Mouse (Mus musculus) lung, postnatal 14 days (tissue): ENCODE measurements around the gene Mbd6.
"Not testable (repeated sequence)": the region's sequence is repeated elsewhere in the genome, so short reads cannot be mapped to it uniquely, and the experiment has no call there.

Source experiments
- DNase-seq: peaks from one replicate; pipeline ENCODE4 v3.0.0; 2021

The Mbd6 gene

GRCm38 (mm10) chr10:127288800-127289572 lies at the start of gene Mbd6:
Mbd6 (minus strand) TSS chr10:127289018.
- DNase-seq: peak; percentile 91

- no peak for DNase-seq
These were observed 48.8 kb upstream of the Mbd6 start for GRCm38 (mm10) chr10:127337536-127338099.

DNA sequence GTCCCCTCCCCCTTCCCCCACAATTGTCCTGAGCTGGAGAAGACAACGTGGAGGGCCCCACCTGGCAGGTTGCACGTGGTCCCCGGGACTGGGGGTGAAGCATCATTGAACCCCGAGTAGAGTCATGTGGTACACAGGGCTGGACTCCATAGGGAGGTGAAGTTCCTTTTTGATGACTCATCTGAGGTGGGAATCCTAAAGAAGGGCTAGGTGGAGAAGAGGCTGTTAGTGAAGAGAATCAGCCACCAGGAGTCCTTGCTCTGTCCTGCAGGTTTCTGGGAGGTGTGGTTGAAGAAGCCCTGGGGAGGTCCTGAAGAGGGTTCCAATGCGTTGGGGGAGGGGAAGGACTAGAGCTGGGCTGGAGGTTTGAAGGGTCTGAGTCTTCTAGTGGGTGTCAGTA lies 48.1 kb upstream of the Mbd6 start:
- no peak for DNase-seq

DNA sequence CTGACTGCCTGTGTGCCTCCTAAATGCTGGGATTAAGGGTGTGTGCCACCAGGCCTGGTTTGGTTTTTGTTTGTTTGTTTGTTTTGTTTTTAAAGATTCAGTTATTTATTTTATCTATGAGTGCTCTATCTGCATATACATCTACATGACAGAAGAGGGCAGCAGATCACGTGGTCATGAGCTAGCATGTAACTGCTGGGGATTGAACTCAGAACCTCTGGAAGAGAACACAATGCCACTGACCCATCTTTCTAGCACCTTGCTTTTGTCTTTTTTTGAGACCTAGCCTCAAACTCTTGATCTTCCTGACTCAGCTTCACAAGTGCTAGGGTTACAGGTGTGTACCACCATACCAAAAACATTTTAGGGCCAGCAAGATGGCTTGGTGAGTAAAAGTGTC lies 46.5 kb upstream of the Mbd6 start:
- DNase-seq: no peak

- no peak for DNase-seq
These were observed 44.3 kb upstream of the Mbd6 start for GRCm38 (mm10) chr10:127333152-127333551.

DNA sequence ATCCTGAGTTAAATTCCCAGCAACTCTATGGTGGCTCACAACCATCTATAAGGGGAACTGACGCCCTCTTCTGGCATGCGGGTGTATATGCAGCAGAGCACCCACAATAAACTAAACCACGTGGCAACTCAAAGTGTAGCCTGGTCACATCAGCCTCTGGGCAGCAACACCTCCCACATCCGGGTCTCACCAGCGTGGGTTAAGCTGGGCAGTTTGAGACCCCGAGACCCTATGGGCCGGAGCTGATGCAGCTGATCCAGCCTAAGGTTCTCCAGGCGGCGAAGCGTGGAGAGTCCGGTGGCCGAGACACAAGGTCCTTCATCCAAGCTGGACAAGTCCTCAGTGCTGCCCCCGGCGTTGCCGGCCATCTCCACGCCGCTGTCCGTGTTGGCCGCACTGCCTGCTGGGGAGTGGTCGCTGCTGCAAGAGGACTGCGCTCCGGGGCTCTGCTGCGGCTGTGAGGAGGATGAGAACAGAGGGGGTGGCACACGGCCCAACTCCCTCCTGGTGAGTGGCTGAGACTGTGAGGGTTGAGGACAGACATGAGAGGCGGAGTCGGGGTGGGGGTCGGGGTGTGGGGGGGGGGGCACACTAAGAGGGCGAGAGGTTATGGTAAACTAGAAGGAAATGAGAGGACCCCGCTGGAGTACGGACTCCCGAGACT lies 43.5 kb upstream of the Mbd6 start:
- no peak for DNase-seq

DNA sequence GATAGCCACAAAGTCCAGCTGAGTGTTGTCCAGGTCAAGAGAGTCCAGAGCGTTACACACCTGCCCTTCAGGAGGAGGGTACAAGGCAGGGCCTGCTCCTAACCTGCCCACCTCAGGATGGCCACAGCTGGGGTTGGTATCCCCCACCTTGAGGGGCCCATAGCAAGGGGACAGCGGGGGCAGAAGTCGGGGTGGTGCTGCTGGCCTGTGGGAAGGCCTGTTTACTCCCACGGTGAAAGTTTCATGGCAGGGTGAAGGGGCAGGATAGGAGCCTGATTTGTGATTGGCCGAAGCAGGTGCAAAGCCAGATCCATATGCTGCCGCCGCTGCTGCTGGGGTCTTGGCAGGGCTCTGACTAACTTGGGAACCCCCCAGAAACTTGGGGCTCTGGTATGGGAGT lies 41.4 kb upstream of the Mbd6 start:
- no peak for DNase-seq

DNA sequence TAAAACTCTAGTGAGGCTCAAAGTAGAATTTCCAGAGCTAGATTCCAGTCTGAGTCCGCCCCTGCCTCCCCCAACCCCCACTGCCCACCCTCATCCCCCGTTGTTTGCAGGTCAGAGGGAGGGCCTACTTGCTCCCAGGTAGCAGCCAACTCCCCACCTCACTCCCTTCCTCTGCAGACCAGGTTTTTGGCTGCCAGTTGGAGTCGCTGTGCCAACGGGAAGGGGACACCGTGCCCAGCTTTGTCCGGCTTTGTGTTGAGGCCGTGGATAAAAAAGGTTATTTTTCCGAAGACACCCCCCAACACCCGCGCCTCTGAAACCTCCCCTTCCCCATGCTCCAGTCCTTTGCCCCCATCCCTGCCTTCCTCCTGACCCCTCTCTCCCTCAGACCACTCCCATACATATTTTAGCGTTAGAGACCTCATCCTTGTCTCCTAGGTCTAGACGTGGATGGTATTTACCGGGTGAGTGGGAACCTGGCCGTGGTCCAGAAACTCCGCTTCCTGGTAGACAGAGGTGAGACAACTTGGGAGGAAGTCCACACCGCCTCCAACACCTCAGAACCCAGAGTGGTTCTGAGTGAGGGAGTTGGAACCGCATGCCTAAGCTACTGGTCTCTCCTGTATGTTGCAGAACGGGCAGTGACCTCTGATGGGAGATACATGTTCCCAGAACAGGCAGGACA lies 38.8 kb upstream of the Mbd6 start:
- DNase-seq: no peak

- no peak for DNase-seq
These were observed 38.0 kb upstream of the Mbd6 start for GRCm38 (mm10) chr10:127326828-127327227.

GRCm38 (mm10) chr10:127326017-127326801 lies 37.4 kb upstream of the Mbd6 start:
- peak; percentile 31 for DNase-seq

DNA sequence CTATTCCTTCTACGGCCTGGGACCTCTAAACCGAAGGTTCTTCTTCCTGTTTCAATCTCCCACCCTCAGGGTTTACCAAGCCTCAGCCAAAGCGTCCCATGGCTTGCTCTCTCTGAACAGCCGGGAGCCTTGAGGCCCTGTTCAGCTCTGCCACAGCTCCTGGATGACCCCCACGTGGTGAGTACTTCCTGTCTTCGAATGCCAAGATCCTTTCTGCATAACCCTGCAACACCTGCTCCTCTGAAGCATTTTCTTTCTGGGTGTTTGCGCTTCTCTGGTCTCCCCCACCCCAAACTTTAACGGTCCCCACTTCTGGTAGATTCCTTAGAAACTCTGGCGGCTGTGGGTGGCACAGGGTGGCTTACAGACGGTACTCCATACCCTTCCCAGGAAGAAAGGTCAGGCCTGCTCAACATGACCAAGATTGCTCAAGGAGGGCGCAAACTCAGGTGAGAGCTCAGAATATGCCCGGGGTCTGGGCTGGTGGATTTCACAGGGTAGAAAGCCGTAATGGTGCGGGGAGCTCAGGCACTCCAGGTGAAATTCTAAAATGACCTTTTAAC lies 36.7 kb upstream of the Mbd6 start:
- DNase-seq: no peak

- peak; percentile 69 for DNase-seq
These were observed 35.7 kb upstream of the Mbd6 start for GRCm38 (mm10) chr10:127324495-127324894.

- no peak for DNase-seq
These were observed 34.5 kb upstream of the Mbd6 start for GRCm38 (mm10) chr10:127323131-127323855.

GRCm38 (mm10) chr10:127322669-127323068 lies 33.9 kb upstream of the Mbd6 start:
- DNase-seq: no peak

DNA sequence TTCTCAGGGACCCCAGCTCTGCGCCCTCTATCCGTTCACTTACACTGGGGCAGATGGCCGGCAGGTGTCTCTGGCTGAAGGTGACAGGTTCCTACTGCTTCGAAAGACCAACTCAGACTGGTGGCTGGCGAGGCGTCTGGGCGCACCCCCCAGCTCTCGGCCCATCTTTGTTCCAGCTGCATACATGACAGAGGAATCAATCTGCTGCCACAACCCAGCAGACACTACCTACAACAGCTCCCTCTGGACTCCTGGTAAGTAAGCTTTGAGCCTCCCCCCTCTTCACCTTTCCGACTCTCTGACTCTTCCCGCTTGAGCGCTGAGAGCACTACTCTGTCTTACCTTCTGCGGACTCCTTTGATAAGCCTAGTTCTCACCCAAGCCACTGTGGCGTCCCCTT lies 33.4 kb upstream of the Mbd6 start:
- DNase-seq: no peak

DNA sequence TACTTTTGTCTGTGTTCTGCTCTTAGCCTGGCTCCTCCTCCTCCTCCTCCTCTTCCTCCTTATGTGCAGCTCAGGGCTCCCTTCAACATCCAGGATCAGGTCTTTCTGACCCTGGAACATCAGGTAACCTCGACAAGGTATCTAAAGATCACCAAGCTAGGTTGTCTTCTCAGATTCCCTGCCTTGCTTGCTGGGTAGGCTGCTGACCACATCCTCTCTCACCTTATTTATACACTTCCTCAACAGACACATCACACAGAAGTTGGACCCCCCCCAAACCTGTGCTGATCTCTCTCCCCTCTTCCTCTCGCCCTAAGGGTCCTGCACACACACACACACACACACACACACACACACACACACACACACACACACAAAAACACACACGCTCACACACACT lies 32.8 kb upstream of the Mbd6 start, which contains the start of gene Arhgap9:
TSS of gene Arhgap9 (plus strand) at position 344 of the 400 bp plus-strand sequence.
- no peak for DNase-seq

GRCm38 (mm10) chr10:127319969-127320368 lies 31.2 kb upstream of the Mbd6 start:
- no peak for DNase-seq

DNA sequence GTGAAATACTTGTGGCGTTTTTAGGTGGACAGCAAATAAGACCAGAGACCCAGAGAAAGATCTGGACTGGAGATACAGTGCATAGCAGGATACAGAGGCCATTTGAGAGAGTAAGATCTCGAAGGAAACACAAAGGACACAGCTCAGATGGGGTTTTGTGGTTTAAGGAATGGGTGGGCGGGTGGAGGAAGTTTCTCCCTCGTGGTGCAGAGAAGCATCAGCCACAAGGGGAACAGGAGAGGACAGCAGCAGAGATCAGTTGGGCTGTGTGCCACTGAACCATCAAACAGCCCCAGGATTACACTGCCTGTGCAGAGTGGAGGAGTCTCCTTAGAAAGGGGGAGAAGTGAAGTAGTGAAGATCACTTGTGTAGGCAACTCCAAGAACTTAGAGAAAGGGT lies 29.2 kb upstream of the Mbd6 start:
- DNase-seq: no peak

DNA sequence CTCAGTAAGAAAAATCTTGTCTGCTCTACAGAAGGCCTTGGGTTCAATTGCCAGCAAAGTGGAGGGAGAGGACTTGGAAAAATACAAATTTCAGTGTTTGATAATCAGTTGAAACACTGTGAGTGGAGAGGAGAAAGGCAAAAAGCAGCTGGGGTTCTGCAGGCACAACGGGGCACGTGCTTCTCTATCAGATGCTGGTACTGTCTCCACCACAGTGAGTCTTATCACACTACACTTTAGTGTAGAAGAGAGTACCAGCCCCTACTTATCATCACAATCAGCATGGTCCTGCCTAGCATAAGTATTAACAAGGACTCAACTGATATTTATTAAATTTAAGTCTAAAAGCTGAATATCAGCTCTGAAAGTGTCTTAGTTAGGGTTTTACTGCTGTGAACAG lies 28.5 kb upstream of the Mbd6 start:
- DNase-seq: no peak

- not testable (repeated sequence) for DNase-seq
These were observed 26.1 kb upstream of the Mbd6 start for GRCm38 (mm10) chr10:127314950-127315349.

DNA sequence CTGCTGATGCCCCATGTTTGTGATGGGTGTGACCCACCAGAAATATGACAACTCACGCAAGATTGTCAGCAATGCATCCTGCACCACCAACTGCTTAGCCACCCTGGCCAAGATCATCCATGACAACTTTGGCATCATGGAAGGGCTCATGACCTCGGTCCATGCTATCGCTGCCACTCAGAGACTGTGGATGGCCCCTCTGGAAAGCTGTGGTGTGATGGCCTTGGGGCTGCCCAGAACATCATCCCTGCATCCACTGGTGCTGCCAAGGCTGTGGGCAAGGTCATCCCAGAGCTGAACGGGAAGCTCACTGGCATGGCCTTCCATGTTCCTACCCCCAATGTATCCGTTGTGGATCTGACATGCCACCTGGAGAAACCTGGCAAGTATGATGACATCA lies 24.7 kb upstream of the Mbd6 start:
- DNase-seq: not testable (repeated sequence)

GRCm38 (mm10) chr10:127312858-127313257 lies 24.0 kb upstream of the Mbd6 start:
- DNase-seq: no peak
